Mouse (Mus musculus) thymus, adult 2 months (tissue): ENCODE data around the gene Dgkg. TPM values are rescaled to one million over a fixed set of nuclear protein-coding genes. Genes with fewer than 3 reads are reported as not detected.

ENCODE experiments used
- DNase-seq: peaks from one replicate; pipeline ENCODE4 v3.0.0; 2021
- H3K27ac ChIP-seq: fragments of 200-500 bp; 2 replicates; pipeline ENCODE4 v1.5.1; 2012; ENCODE audit warnings: low read length, control low read depth; ENCODE audit not compliant: control insufficient read depth, insufficient read depth
- H3K27me3 ChIP-seq: fragments of 200-500 bp; 2 replicates; pipeline ENCODE4 v1.6.1; 2012; ENCODE audit warnings: mild to moderate bottlenecking, low read length, moderate library complexity, mixed read lengths; ENCODE audit not compliant: control insufficient read depth, insufficient read depth
- H3K36me3 ChIP-seq: fragments of 200-500 bp; 2 replicates; pipeline ENCODE4 v1.6.1; 2012; ENCODE audit warnings: mild to moderate bottlenecking, low read length, moderate library complexity; ENCODE audit not compliant: control insufficient read depth, insufficient read depth
- H3K4me1 ChIP-seq: fragments of 200-500 bp; replicated peaks from 2 replicates; pipeline ENCODE4 v1.6.1; 2012; ENCODE audit warnings: low read length; ENCODE audit not compliant: control insufficient read depth, insufficient read depth
- H3K4me3 ChIP-seq: fragments of 200-500 bp; 2 replicates; pipeline ENCODE4 v1.5.1; 2012; ENCODE audit warnings: mild to moderate bottlenecking, low read length, control low read depth, moderate library complexity; ENCODE audit not compliant: control insufficient read depth, insufficient read depth
- CTCF ChIP-seq: fragments of 200-500 bp; IDR thresholded peaks from 2 replicates; pipeline ENCODE4 v1.5.1; 2012; ENCODE audit warnings: mild to moderate bottlenecking, control low read depth, low read length, moderate library complexity, borderline replicate concordance; ENCODE audit not compliant: control insufficient read depth, poor library complexity, insufficient read depth; ENCODE audit errors: extremely low read depth
- POLR2A ChIP-seq: fragments of 200-500 bp; IDR thresholded peaks from 2 replicates; pipeline ENCODE4 v1.6.1; 2012; ENCODE audit warnings: mild to moderate bottlenecking, low read length, control low read depth, moderate library complexity; ENCODE audit not compliant: control insufficient read depth, poor library complexity, insufficient read depth; ENCODE audit errors: extremely low read depth
- WGBS: fragments of 180-500 bp; shearing (Covaris S2); methylation state at CpG from one replicate; pipeline ENCODE4 v1.1.7; 2018; 5-methylcytosine and 5-hydroxymethylcytosine counted together
- polyA plus RNA-seq: library from polyadenylated mRNA; depleted of rRNA; stranded (reverse); fragments of >200 nt; gene quantifications from 2 replicates; pipeline ENCODE4 v1.2.3, GENCODE M21; 2012

Dgkg gene
- polyA plus RNA-seq, 1 experiment: 8.1 TPM

GRCm38 (mm10) chr16:22442202-22442601 is 214.8 kb downstream of the Dgkg start:
- no peak for TF ChIP-seq POLR2A
- no peak for TF ChIP-seq CTCF
- H3K27me3 ChIP-seq: 0 out of 2 replicates have a peak, but pooled peaks cover 2% of the 10 kb centered on the region
- H3K4me1 ChIP-seq: peaks cover 24% of the 10 kb centered on the region
- no peak overlapping the region for H3K4me3 ChIP-seq
- no peaks in the 10 kb centered on the region for H3K36me3 ChIP-seq
- H3K27ac ChIP-seq: no peak overlapping the region
- 93% methylated on average over 7 of the region's 7 CpGs for WGBS
- no peak for DNase-seq

- no peaks in the 10 kb centered on the region for H3K36me3 ChIP-seq
- H3K27ac ChIP-seq: no peak overlapping the region
- H3K27me3 ChIP-seq: 0 out of 2 replicates have a peak, but pooled peaks cover 2% of the 10 kb centered on the region
- H3K4me1 ChIP-seq: peaks cover 24% of the 10 kb centered on the region
- no peak for DNase-seq
- 91% methylated on average over 4 of the region's 4 CpGs for WGBS
- H3K4me3 ChIP-seq: no peak overlapping the region
- TF ChIP-seq POLR2A (no peak), CTCF (no peak)
Measured at GRCm38 (mm10) chr16:22441317-22441716, 215.7 kb downstream of the Dgkg start.

- no peak for TF ChIP-seq POLR2A
- TF ChIP-seq CTCF: no peak
- H3K4me3 ChIP-seq: peak overlapping the region; percentile 43
- H3K27ac ChIP-seq: no peak overlapping the region
- peaks cover 24% of the 10 kb centered on the region for H3K4me1 ChIP-seq
- 0 out of 2 replicates have a peak, but pooled peaks cover 2% of the 10 kb centered on the region for H3K27me3 ChIP-seq
- no peaks in the 10 kb centered on the region for H3K36me3 ChIP-seq
- peak; percentile 17 for DNase-seq
- WGBS: 4% methylated on average over 18 of the region's 18 CpGs
Measured at GRCm38 (mm10) chr16:22440269-22440668, 216.8 kb downstream of the Dgkg start.

- under 1% methylated on average over 63 of the region's 63 CpGs for WGBS
- Histone ChIP-seq H3K36me3 (no peaks in the 10 kb centered on the region), H3K27me3 (0 out of 2 replicates have a peak, but pooled peaks cover 2% of the 10 kb centered on the region), H3K4me1 (peaks cover 21% of the 10 kb centered on the region), H3K27ac (no peak within 1 kb of the TSS), H3K4me3 (peak within 1 kb of the TSS; percentile 71)
- peak; percentile 96 for DNase-seq
- TF ChIP-seq POLR2A: peak; percentile 50; the same call in 1 of the 2 replicates
- no peak for TF ChIP-seq CTCF
Measured at GRCm38 (mm10) chr16:22439499-22440177, 217.4 kb downstream of the Dgkg start, which contains the start of gene Etv5. Gene Etv5, minus strand, starts transcription at chr16:22439719.

GRCm38 (mm10) chr16:22438441-22439373 is 218.3 kb downstream of the Dgkg start:
- peak; percentile 72 for DNase-seq
- under 1% methylated on average over 59 of the region's 59 CpGs for WGBS
- Histone ChIP-seq H3K27ac (no peak overlapping the region), H3K4me3 (peak overlapping the region; percentile 71), H3K27me3 (0 out of 2 replicates have a peak, but pooled peaks cover 2% of the 10 kb centered on the region), H3K36me3 (no peaks in the 10 kb centered on the region), H3K4me1 (peaks cover 18% of the 10 kb centered on the region)
- TF ChIP-seq CTCF (no peak), POLR2A (no peak)

- Histone ChIP-seq H3K36me3 (no peaks in the 10 kb centered on the region), H3K4me1 (peaks cover 23% of the 10 kb centered on the region), H3K4me3 (no peak overlapping the region), H3K27me3 (0 out of 2 replicates have a peak, but pooled peaks cover 2% of the 10 kb centered on the region), H3K27ac (no peak overlapping the region)
- WGBS: 18% methylated on average over 6 of the region's 6 CpGs
- no peak for DNase-seq
- TF ChIP-seq POLR2A: no peak
- TF ChIP-seq CTCF: no peak
Measured at GRCm38 (mm10) chr16:22436106-22436505, 220.9 kb downstream of the Dgkg start.
